Mouse (Mus musculus) neural tube, embryonic 13.5 days (tissue): ENCODE measurements around the gene Mrpl55. TPM values are rescaled to one million over a fixed set of nuclear protein-coding genes. Genes with fewer than 3 reads are reported as not detected.
A peak's percentile ranks its signal among the peaks of the same experiment; 100 is the strongest.

Source experiments
- ATAC-seq: fragments of 200-750 bp; cut with Nextera tagmentation; 2 replicates; pipeline ENCODE4 v1.8.0; 2017; ENCODE audit warnings: low read depth, mild to moderate bottlenecking, moderate TSS enrichment, moderate library complexity
- H3K27ac ChIP-seq: fragments of 300-500 bp; sonication (generic); replicated peaks from 2 replicates; pipeline ENCODE4 v1.5.1; 2015; ENCODE audit warnings: moderate library complexity, mild to moderate bottlenecking, inconsistent platforms
- H3K27me3 ChIP-seq: fragments of 300-500 bp; sonication (generic); 2 replicates; pipeline ENCODE4 v1.6.1; 2015; ENCODE audit warnings: mild to moderate bottlenecking, inconsistent platforms
- H3K36me3 ChIP-seq: fragments of 300-500 bp; sonication (generic); 2 replicates; pipeline ENCODE4 v1.6.1; 2015; ENCODE audit warnings: mild to moderate bottlenecking, inconsistent platforms
- H3K4me1 ChIP-seq: fragments of 300-500 bp; sonication (generic); replicated peaks from 2 replicates; pipeline ENCODE4 v1.6.1; 2015; ENCODE audit warnings: inconsistent platforms
- H3K4me2 ChIP-seq: fragments of 300-500 bp; sonication (generic); 2 replicates; pipeline ENCODE4 v1.6.1; 2015; ENCODE audit warnings: inconsistent platforms, mild to moderate bottlenecking, moderate library complexity
- H3K4me3 ChIP-seq: fragments of 300-500 bp; sonication (generic); 2 replicates; pipeline ENCODE4 v1.5.1; 2015; ENCODE audit warnings: mild to moderate bottlenecking, inconsistent platforms
- H3K9ac ChIP-seq: fragments of 300-500 bp; sonication (generic); 2 replicates; pipeline ENCODE4 v1.6.1; 2015; ENCODE audit warnings: moderate library complexity, mild to moderate bottlenecking, inconsistent platforms
- H3K9me3 ChIP-seq: fragments of 300-500 bp; sonication (generic); 2 replicates; pipeline ENCODE4 v1.6.1; 2016; ENCODE audit warnings: inconsistent platforms
- WGBS: fragments of 180-500 bp; shearing (Covaris S2); methylation state at CpG from one replicate; pipeline ENCODE4 v1.1.7; 2015; 5-methylcytosine and 5-hydroxymethylcytosine counted together
- polyA plus RNA-seq: library from polyadenylated mRNA; unstranded; fragments of >200 nt; fragmentation: Nextera tagmentation; extraction: Ambion mirVana; gene quantifications from 2 replicates; pipeline ENCODE4 v1.2.1, GENCODE M21; 2015

Mrpl55 gene
- polyA plus RNA-seq, 1 experiment from 2014 or later = 95.6 TPM

- H3K27ac ChIP-seq = no peak overlapping the region
- no peaks in the 10 kb centered on the region for H3K9me3 ChIP-seq
- no peak overlapping the region for H3K4me3 ChIP-seq
- H3K9ac ChIP-seq = no peak overlapping the region
- H3K27me3 ChIP-seq = no peaks in the 10 kb centered on the region
- H3K4me2 ChIP-seq = no peak overlapping the region
- peaks cover 49% of the 10 kb centered on the region for H3K4me1 ChIP-seq
- H3K36me3 ChIP-seq = peaks cover 21% of the 10 kb centered on the region; the same call in 1 of the 2 replicates
- no peak for ATAC-seq
Measured at GRCm38 (mm10) chr11:59221604-59222003, 19.3 kb downstream of the Mrpl55 start.

GRCm38 (mm10) chr11:59222306-59222705 lies 20.0 kb downstream of the Mrpl55 start:
- H3K4me1 ChIP-seq = peaks cover 56% of the 10 kb centered on the region
- no peak overlapping the region for H3K4me2 ChIP-seq
- no peaks in the 10 kb centered on the region for H3K27me3 ChIP-seq
- H3K4me3 ChIP-seq = no peak overlapping the region
- H3K27ac ChIP-seq = no peak overlapping the region
- H3K9me3 ChIP-seq = no peaks in the 10 kb centered on the region
- no peak overlapping the region for H3K9ac ChIP-seq
- WGBS = 92% methylated on average over 4 of the region's 4 CpGs
- H3K36me3 ChIP-seq = peaks cover 21% of the 10 kb centered on the region; the same call in 1 of the 2 replicates
- no peak for ATAC-seq

DNA sequence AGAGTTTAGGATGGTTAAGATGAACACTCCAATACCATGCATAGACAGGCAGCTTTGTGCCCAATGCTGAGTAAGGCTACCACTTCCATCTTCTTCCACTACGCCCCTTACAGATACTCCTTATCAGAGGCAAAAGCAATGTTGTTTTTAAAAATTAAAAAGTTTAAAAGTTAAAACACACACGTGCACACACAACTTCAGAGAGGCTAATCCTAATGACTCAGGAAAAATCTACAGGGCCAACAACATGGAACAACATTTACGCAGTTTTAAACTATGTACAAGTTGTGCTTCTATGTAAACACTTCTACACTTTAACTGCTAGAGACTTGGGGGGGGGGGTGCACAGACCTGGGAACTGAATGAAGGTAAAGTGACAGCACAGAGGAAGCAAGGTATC lies 21.7 kb downstream of the Mrpl55 start:
- H3K4me1 ChIP-seq = peaks cover 64% of the 10 kb centered on the region
- H3K9ac ChIP-seq = no peak overlapping the region
- 97% methylated on average over 3 of the region's 3 CpGs for WGBS
- peaks cover 10% of the 10 kb centered on the region; the same call in 1 of the 2 replicates for H3K36me3 ChIP-seq
- no peak overlapping the region for H3K4me3 ChIP-seq
- H3K4me2 ChIP-seq = peak overlapping the region; percentile 7; the same call in 1 of the 2 replicates
- no peaks in the 10 kb centered on the region for H3K27me3 ChIP-seq
- H3K9me3 ChIP-seq = no peaks in the 10 kb centered on the region
- ATAC-seq = no peak
- no peak overlapping the region for H3K27ac ChIP-seq

- Histone ChIP-seq H3K4me3 (no peak overlapping the region), H3K4me2 (peak overlapping the region; percentile 7; the same call in 1 of the 2 replicates), H3K36me3 (0 out of 2 replicates have a peak, but pooled peaks cover 7% of the 10 kb centered on the region), H3K9me3 (no peaks in the 10 kb centered on the region), H3K9ac (no peak overlapping the region), H3K4me1 (peaks cover 64% of the 10 kb centered on the region), H3K27me3 (no peaks in the 10 kb centered on the region), H3K27ac (no peak overlapping the region)
- 78% methylated on average over 2 of the region's 2 CpGs for WGBS
- ATAC-seq = no peak
Measured at GRCm38 (mm10) chr11:59224470-59224869, 22.2 kb downstream of the Mrpl55 start.

DNA sequence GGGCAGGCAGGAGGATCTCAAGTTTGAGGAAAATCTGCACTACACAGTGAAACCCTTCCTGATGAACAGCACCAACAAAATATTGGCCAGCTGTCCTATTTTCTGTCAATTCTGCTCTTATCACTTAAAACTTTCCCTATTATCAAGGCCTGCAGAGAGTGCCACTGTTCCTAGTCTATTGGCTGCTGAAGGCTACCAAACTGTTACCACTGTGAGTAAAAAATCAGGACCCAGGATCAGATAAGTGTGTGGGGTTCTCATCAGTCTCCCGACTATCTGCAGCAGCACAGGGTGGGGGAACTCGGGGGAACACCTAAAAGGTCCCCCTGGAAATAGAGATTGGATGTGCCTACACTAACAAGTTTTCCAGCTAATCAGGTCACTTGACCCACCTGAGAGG lies 22.9 kb downstream of the Mrpl55 start:
- Histone ChIP-seq H3K27me3 (no peaks in the 10 kb centered on the region), H3K4me3 (peak overlapping the region; percentile 1; the same call in 1 of the 2 replicates), H3K9me3 (no peaks in the 10 kb centered on the region), H3K4me2 (peak overlapping the region; percentile 98), H3K36me3 (0 out of 2 replicates have a peak, but pooled peaks cover 4% of the 10 kb centered on the region), H3K9ac (peak overlapping the region; percentile 34; the same call in 1 of the 2 replicates), H3K4me1 (peaks cover 64% of the 10 kb centered on the region), H3K27ac (no peak overlapping the region)
- ATAC-seq = no peak
- 84% methylated on average over 2 of the region's 2 CpGs for WGBS

GRCm38 (mm10) chr11:59226251-59226650 lies 24.0 kb downstream of the Mrpl55 start:
- Histone ChIP-seq H3K9ac (peak overlapping the region; percentile 96), H3K27ac (0 out of 2 replicates have a peak overlapping the region, but pooled peaks have one; percentile 3), H3K36me3 (0 out of 2 replicates have a peak, but pooled peaks cover 4% of the 10 kb centered on the region), H3K27me3 (no peaks in the 10 kb centered on the region), H3K9me3 (no peaks in the 10 kb centered on the region), H3K4me2 (peak overlapping the region; percentile 98), H3K4me3 (peak overlapping the region; percentile 97), H3K4me1 (peaks cover 61% of the 10 kb centered on the region)
- no peak for ATAC-seq
- WGBS = 66% methylated on average over 3 of the region's 3 CpGs

DNA sequence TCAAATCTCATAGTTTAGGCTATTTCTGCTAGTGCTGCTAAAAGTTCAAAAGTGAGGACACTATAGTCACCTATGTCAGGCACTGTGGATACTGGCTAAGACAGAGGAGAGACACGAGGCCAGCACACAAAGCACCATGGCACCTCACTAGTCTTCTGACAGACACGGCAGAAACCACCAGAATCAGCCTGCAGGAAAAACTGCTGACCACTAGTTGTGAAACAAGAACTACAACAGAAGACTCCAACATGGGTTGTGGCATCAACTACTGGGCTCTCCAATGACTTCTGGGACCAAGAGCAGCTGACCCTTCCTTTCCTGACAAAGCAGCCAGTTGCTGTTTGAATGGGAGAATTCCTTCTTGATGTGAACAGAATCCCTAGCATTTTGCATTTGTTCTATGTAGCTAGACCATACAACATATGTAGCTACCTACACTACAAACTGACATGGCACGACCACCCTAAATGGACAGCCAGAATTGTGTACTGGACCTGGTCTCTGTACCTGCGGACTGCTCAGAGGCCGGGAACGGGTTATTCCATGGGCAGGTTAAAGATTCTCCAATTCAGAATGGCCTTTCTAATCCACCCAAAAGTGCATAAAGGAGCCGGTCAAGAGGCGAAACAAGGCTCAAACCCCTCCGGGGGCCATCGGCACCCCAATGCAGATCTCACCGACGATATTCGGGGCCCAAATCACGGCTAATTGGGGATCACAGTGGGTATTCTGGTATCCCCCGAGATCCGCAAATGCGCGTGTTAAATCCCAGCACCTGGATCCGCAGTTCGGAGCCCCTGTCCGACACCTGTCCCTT lies 24.7 kb downstream of the Mrpl55 start:
- H3K9me3 ChIP-seq = no peaks in the 10 kb centered on the region
- peaks cover 54% of the 10 kb centered on the region for H3K4me1 ChIP-seq
- H3K9ac ChIP-seq = peak overlapping the region; percentile 96
- peak overlapping the region; percentile 95 for H3K27ac ChIP-seq
- no peaks in the 10 kb centered on the region for H3K27me3 ChIP-seq
- WGBS = 5% methylated on average over 21 of the region's 21 CpGs
- H3K4me2 ChIP-seq = peak overlapping the region; percentile 98
- H3K4me3 ChIP-seq = peak overlapping the region; percentile 97
- H3K36me3 ChIP-seq = 0 out of 2 replicates have a peak, but pooled peaks cover 4% of the 10 kb centered on the region
- no peak for ATAC-seq

DNA sequence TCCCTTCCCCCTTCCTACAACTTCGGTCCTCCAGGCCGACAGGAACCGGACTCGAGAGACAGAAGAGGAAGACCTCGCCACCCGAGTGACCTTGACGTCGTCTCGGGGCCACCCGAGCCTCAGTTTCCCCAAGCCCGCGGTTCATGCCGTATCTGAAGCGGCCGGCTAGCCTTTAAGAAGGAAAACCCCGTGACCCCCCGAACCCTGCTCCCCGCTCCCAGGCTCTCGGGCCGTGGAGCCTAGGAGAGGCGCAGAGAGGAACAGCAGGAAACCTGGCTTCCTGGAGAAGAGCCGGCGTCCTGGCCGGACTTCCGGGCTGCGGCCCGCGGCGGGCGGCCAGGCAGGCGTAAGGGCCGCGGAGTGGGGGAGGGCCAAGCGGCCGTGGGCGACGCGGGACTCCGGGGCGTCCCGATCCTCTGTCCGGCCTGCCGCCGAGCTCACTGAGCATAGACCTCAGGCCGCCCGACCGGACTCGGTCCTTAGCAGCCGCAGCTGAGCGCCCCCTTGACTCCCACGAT lies 25.4 kb downstream of the Mrpl55 start:
- Histone ChIP-seq H3K9me3 (no peaks in the 10 kb centered on the region), H3K36me3 (0 out of 2 replicates have a peak, but pooled peaks cover 4% of the 10 kb centered on the region), H3K4me1 (peaks cover 54% of the 10 kb centered on the region), H3K27me3 (no peaks in the 10 kb centered on the region), H3K4me2 (peak overlapping the region; percentile 98), H3K4me3 (peak overlapping the region; percentile 97), H3K27ac (peak overlapping the region; percentile 95), H3K9ac (peak overlapping the region; percentile 96)
- peak; percentile 73 for ATAC-seq
- under 1% methylated on average over 51 of the region's 51 CpGs for WGBS

DNA sequence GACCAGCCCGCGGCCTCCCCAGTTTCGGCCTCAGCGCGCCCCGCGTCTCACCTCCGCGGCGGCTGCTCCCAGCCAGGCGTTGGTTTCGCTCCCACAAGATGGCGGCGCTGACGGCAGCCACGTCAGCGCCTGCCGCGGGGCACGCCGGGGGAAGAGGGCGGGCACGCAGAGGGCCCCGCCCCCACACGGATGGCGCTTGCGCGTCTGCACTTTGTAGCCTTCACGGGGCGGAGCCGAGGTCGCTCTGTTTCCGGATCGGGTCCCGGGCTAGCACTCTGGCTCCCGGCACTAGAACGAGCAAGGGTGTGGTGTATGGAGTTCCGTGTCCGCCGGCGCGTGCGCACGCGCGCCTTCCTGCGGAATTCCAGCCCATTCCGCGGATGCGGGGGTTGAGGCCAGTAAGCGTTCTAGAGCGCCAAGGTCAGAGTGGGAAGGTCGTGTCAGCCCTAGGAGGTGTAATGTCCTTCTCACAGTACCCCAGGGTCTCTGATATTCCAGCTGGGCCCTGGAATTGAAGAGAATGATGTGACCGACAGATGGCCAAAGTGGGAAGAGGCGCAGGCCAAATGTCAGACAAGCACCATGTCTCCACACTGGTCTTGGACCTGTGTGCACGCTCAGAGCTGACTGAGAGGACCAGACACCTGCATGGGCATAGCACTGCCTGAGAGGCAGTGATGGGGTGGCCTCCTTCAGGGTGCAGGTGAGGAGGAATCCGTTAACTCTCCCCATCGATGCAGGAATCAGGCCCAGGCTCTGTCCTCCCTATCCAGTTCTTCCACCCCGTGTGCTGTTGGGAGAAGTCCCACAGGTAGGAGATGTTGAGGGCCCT lies 26.1 kb downstream of the Mrpl55 start, which contains the start of gene Arf1:
Arf1 (minus strand) TSS at position 149 of the 832 bp plus-strand sequence.
- Histone ChIP-seq H3K27me3 (no peaks in the 10 kb centered on the region), H3K9me3 (no peaks in the 10 kb centered on the region), H3K36me3 (0 out of 2 replicates have a peak, but pooled peaks cover 4% of the 10 kb centered on the region), H3K4me2 (peak within 1 kb of the TSS; percentile 98), H3K4me1 (peaks cover 47% of the 10 kb centered on the region), H3K27ac (peak within 1 kb of the TSS; percentile 95), H3K9ac (peak within 1 kb of the TSS; percentile 96), H3K4me3 (peak within 1 kb of the TSS; percentile 97)
- peak; percentile 96 for ATAC-seq
- 5% methylated on average over 58 of the region's 59 CpGs for WGBS

GRCm38 (mm10) chr11:59230144-59230760 lies 28.0 kb downstream of the Mrpl55 start:
- Histone ChIP-seq H3K27ac (no peak overlapping the region), H3K4me3 (no peak overlapping the region), H3K9me3 (no peaks in the 10 kb centered on the region), H3K4me1 (peaks cover 28% of the 10 kb centered on the region), H3K4me2 (no peak overlapping the region), H3K36me3 (no peaks in the 10 kb centered on the region), H3K27me3 (no peaks in the 10 kb centered on the region), H3K9ac (no peak overlapping the region)
- 14% methylated on average over 7 of the region's 7 CpGs for WGBS
- no peak for ATAC-seq

GRCm38 (mm10) chr11:59232797-59233196 lies 30.5 kb downstream of the Mrpl55 start:
- Histone ChIP-seq H3K36me3 (no peaks in the 10 kb centered on the region), H3K27ac (no peak overlapping the region), H3K4me2 (no peak overlapping the region), H3K9me3 (no peaks in the 10 kb centered on the region), H3K4me3 (no peak overlapping the region), H3K9ac (no peak overlapping the region), H3K27me3 (no peaks in the 10 kb centered on the region; the same call in 1 of the 2 replicates), H3K4me1 (peaks cover 7% of the 10 kb centered on the region)
- no peak for ATAC-seq
- 60% methylated on average over 2 of the region's 2 CpGs for WGBS
